Mouse (Mus musculus) pancreas, adult 10 weeks (tissue): ENCODE results near the gene Gcg. TPM values are rescaled to one million over a fixed set of nuclear protein-coding genes. Genes with fewer than 3 reads are reported as not detected.

Experiments
- polyA plus RNA-seq: library from polyadenylated mRNA; stranded (reverse); fragments of 350-450 nt; fragmentation: Illumina TruSeq; extraction: RNeasy Lipid Tissue Mini Kit (QIAGEN cat#74804); gene quantifications from one replicate; pipeline ENCODE4 v1.2.3, GENCODE M21; 2015; ENCODE audit warnings: low read depth, low replicate concordance; ENCODE audit not compliant: insufficient read depth

The Gcg gene
- 2,942 TPM for polyA plus RNA-seq

GRCm38 (mm10) chr2:62483550-62483949 is at the start of gene Gcg:
Gcg (minus strand) TSS chr2:62483650.

Other genes with a start within 250 kb of the Gcg start
- gene Dpp4, start 71.4 kb downstream of the Gcg start, polyA plus RNA-seq: 6.9 TPM
- 8.3 TPM for gene Fap, start 90.4 kb upstream of the Gcg start, polyA plus RNA-seq
- gene Ifih1, start 162.6 kb upstream of the Gcg start, polyA plus RNA-seq: 3.4 TPM
- 9.3 TPM for gene Gca, start 180.6 kb upstream of the Gcg start, polyA plus RNA-seq